Mouse (Mus musculus) activated CD4-positive, CD25-positive, alpha-beta regulatory T cell, adult 4 months (primary cell): ENCODE results near the gene Plgrkt. TPM values are rescaled to one million over a fixed set of nuclear protein-coding genes. Genes with fewer than 3 reads are reported as not detected.

ENCODE experiments used
- polyA plus RNA-seq, 2 experiments: library from polyadenylated mRNA; unstranded; fragments of 100-300 nt; shearing (Covaris generic); gene quantifications; one replicate each; pipeline ENCODE4 v1.2.1; 2017

Plgrkt gene
- polyA plus RNA-seq, 2 experiments from 2014 or later = 216 to 219 TPM

Other genes with a start within 250 kb of the Plgrkt start
- 10 to 100 TPM; 20.1 to 20.5 TPM for gene Jak2, start 115.6 kb downstream of the Plgrkt start, polyA plus RNA-seq
- 10 to 100 TPM; 23.8 to 28.8 TPM for gene Insl6, start 42.0 kb downstream of the Plgrkt start, polyA plus RNA-seq
- gene Rln1, start 32.7 kb downstream of the Plgrkt start, polyA plus RNA-seq = not detected
- 10 to 100 TPM; 37.7 to 48.6 TPM for gene Cd274, start 65 bp upstream of the Plgrkt start, polyA plus RNA-seq
- gene Pdcd1lg2, start 43.5 kb upstream of the Plgrkt start, polyA plus RNA-seq = 10 to 100 TPM; 17.2 to 23.0 TPM
- 10 to 100 TPM in 1 of 2 experiments, 1 to 10 TPM in 1; 8.6 to 13.1 TPM for gene Ric1, start 154.9 kb upstream of the Plgrkt start, polyA plus RNA-seq